Mouse (Mus musculus) limb, embryonic 15.5 days (tissue): ENCODE results near the gene Slc5a7. TPM values are rescaled to one million over a fixed set of nuclear protein-coding genes. Genes with fewer than 3 reads are reported as not detected.

Experiments used
- ATAC-seq: fragments of 200-750 bp; cut with Nextera tagmentation; 2 replicates; pipeline ENCODE4 v1.8.0; 2017; ENCODE audit warnings: low read depth, moderate TSS enrichment; ENCODE audit not compliant: insufficient number of reproducible peaks, low FRiP score, low TSS enrichment
- H3K27ac ChIP-seq: fragments of 300-500 bp; sonication (generic); 2 replicates; pipeline ENCODE4 v1.5.1; 2015; ENCODE audit warnings: moderate library complexity, mild to moderate bottlenecking, inconsistent platforms
- H3K27me3 ChIP-seq: fragments of 300-500 bp; sonication (generic); 2 replicates; pipeline ENCODE4 v1.6.1; 2015; ENCODE audit warnings: inconsistent platforms
- H3K36me3 ChIP-seq: fragments of 300-500 bp; sonication (generic); 2 replicates; pipeline ENCODE4 v1.6.1; 2015; ENCODE audit warnings: inconsistent platforms
- H3K4me1 ChIP-seq: fragments of 300-500 bp; sonication (generic); 2 replicates; pipeline ENCODE4 v1.6.1; 2015; ENCODE audit warnings: inconsistent platforms
- H3K4me2 ChIP-seq: fragments of 300-500 bp; sonication (generic); 2 replicates; pipeline ENCODE4 v1.6.1; 2015; ENCODE audit warnings: mild to moderate bottlenecking, inconsistent platforms
- H3K4me3 ChIP-seq: fragments of 300-500 bp; sonication (generic); 2 replicates; pipeline ENCODE4 v1.5.1; 2015; ENCODE audit warnings: mild to moderate bottlenecking, inconsistent platforms
- H3K9ac ChIP-seq: fragments of 300-500 bp; sonication (generic); 2 replicates; pipeline ENCODE4 v1.6.1; 2015; ENCODE audit warnings: inconsistent platforms
- H3K9me3 ChIP-seq: fragments of 300-500 bp; sonication (generic); 2 replicates; pipeline ENCODE4 v1.6.1; 2016; ENCODE audit warnings: inconsistent platforms
- WGBS: fragments of 180-500 bp; shearing (Covaris S2); methylation state at CpG from one replicate; pipeline ENCODE4 v1.1.7; 2015; 5-methylcytosine and 5-hydroxymethylcytosine counted together
- polyA plus RNA-seq: library from polyadenylated mRNA; unstranded; fragments of >200 nt; fragmentation: Nextera tagmentation; extraction: Ambion mirVana; gene quantifications from 2 replicates; pipeline ENCODE4 v1.2.1, GENCODE M21; 2015

Gene Slc5a7
- 0.36 and 0.42 TPM in 2 replicates for polyA plus RNA-seq

- Histone ChIP-seq H3K9me3 (no peaks in the 10 kb centered on the region), H3K4me3 (peak within 1 kb of the TSS; percentile 39), H3K27me3 (0 out of 2 replicates have a peak, but pooled peaks cover 8% of the 10 kb centered on the region), H3K4me1 (peaks cover 7% of the 10 kb centered on the region), H3K9ac (peak within 1 kb of the TSS; percentile 37; the same call in 1 of the 2 replicates), H3K4me2 (peak within 1 kb of the TSS; percentile 74), H3K36me3 (no peaks in the 10 kb centered on the region), H3K27ac (no peak within 1 kb of the TSS)
- no peak for ATAC-seq
- 66% methylated on average over 1 of the region's 1 CpGs for WGBS
These were observed at the start of gene Slc5a7 for GRCm38 (mm10) chr17:54298934-54299333. Gene Slc5a7, minus strand, starts transcription at chr17:54299034.

GRCm38 (mm10) chr17:54347672-54348071 is 48.8 kb upstream of the Slc5a7 start:
- Histone ChIP-seq H3K36me3 (no peaks in the 10 kb centered on the region), H3K27me3 (no peaks in the 10 kb centered on the region), H3K9ac (no peak overlapping the region), H3K9me3 (no peaks in the 10 kb centered on the region), H3K27ac (no peak overlapping the region), H3K4me1 (no peaks in the 10 kb centered on the region), H3K4me2 (no peak overlapping the region), H3K4me3 (no peak overlapping the region)
- no peak for ATAC-seq
- 72% methylated on average over 8 of the region's 8 CpGs for WGBS

- H3K9ac ChIP-seq: no peak overlapping the region
- no peak overlapping the region for H3K4me3 ChIP-seq
- no peaks in the 10 kb centered on the region for H3K27me3 ChIP-seq
- H3K9me3 ChIP-seq: no peaks in the 10 kb centered on the region
- 22% methylated on average over 4 of the region's 4 CpGs for WGBS
- ATAC-seq: no peak
- H3K4me2 ChIP-seq: no peak overlapping the region
- no peaks in the 10 kb centered on the region for H3K4me1 ChIP-seq
- no peaks in the 10 kb centered on the region for H3K36me3 ChIP-seq
- H3K27ac ChIP-seq: no peak overlapping the region
These were observed 44.6 kb upstream of the Slc5a7 start for GRCm38 (mm10) chr17:54343395-54343794.

GRCm38 (mm10) chr17:54298232-54298924 is 456 bp downstream of the Slc5a7 start:
- Histone ChIP-seq H3K27ac (no peak overlapping the region), H3K4me2 (peak overlapping the region; percentile 74), H3K27me3 (0 out of 2 replicates have a peak, but pooled peaks cover 8% of the 10 kb centered on the region), H3K9me3 (no peaks in the 10 kb centered on the region), H3K4me1 (peaks cover 7% of the 10 kb centered on the region), H3K9ac (peak overlapping the region; percentile 37; the same call in 1 of the 2 replicates), H3K4me3 (peak overlapping the region; percentile 39), H3K36me3 (no peaks in the 10 kb centered on the region)
- 2% methylated on average over 37 of the region's 37 CpGs for WGBS
- ATAC-seq: no peak

- Histone ChIP-seq H3K4me2 (no peak overlapping the region), H3K36me3 (no peaks in the 10 kb centered on the region), H3K9ac (no peak overlapping the region), H3K27me3 (no peaks in the 10 kb centered on the region), H3K9me3 (no peaks in the 10 kb centered on the region), H3K27ac (no peak overlapping the region), H3K4me1 (no peaks in the 10 kb centered on the region), H3K4me3 (no peak overlapping the region)
- no peak for ATAC-seq
These were observed 48.1 kb downstream of the Slc5a7 start for GRCm38 (mm10) chr17:54250783-54251182.

GRCm38 (mm10) chr17:54243650-54244300 is 55.1 kb downstream of the Slc5a7 start:
- Histone ChIP-seq H3K4me3 (no peak overlapping the region), H3K4me2 (no peak overlapping the region), H3K4me1 (no peaks in the 10 kb centered on the region), H3K9me3 (no peaks in the 10 kb centered on the region), H3K27ac (no peak overlapping the region), H3K9ac (no peak overlapping the region), H3K36me3 (no peaks in the 10 kb centered on the region), H3K27me3 (no peaks in the 10 kb centered on the region)
- ATAC-seq: no peak

GRCm38 (mm10) chr17:54239435-54239834 is 59.4 kb downstream of the Slc5a7 start:
- ATAC-seq: no peak
- H3K27me3 ChIP-seq: no peaks in the 10 kb centered on the region
- 70% methylated on average over 8 of the region's 8 CpGs for WGBS
- H3K36me3 ChIP-seq: no peaks in the 10 kb centered on the region
- no peaks in the 10 kb centered on the region for H3K4me1 ChIP-seq
- no peak overlapping the region for H3K4me2 ChIP-seq
- H3K27ac ChIP-seq: no peak overlapping the region
- H3K9ac ChIP-seq: no peak overlapping the region
- H3K4me3 ChIP-seq: no peak overlapping the region
- H3K9me3 ChIP-seq: no peaks in the 10 kb centered on the region
